Mouse (Mus musculus): Measurements from ENCODE around the gene Slc24a1. TPM values are rescaled to one million over a fixed set of nuclear protein-coding genes. Genes with fewer than 3 reads are reported as not detected.
A peak's percentile ranks its signal among the peaks of the same experiment; 100 is the strongest.

Slc24a1 gene
- polyA plus RNA-seq, 1 experiment from 2014 or later = not detected

GRCm38 (mm10) chr9:64939790-64940189 is 11.6 kb downstream of the Slc24a1 start:
- no peak overlapping the region for H3K9ac ChIP-seq (replicated peaks; ENCODE audit: low read length)
- H3K4me1 ChIP-seq (ENCODE audit: insufficient read depth, low read length) = peaks cover 13% of the 10 kb centered on the region
- no peaks in the 10 kb centered on the region for H3K36me3 ChIP-seq (ENCODE audit: insufficient read depth, low read length)
- no peak overlapping the region for H3K27ac ChIP-seq (ENCODE audit: low read length)
- H3K4me3 ChIP-seq (ENCODE audit: low read length) = no peak overlapping the region
- H3K9me3 ChIP-seq (ENCODE audit: low read length) = no peaks in the 10 kb centered on the region
- 85% methylated on average over 2 of the region's 2 CpGs for WGBS
- H3K4me2 ChIP-seq (replicated peaks; ENCODE audit: low read depth, low read length) = no peak overlapping the region
- ATAC-seq (ENCODE audit: low FRiP score, low TSS enrichment) = no peak
- H3K27me3 ChIP-seq (ENCODE audit: insufficient read depth, low read length) = no peaks in the 10 kb centered on the region

- Histone ChIP-seq H3K9me3 (ENCODE audit: low read length) (no peaks in the 10 kb centered on the region), H3K9ac (replicated peaks; ENCODE audit: low read length) (no peak overlapping the region), H3K4me2 (replicated peaks; ENCODE audit: low read depth, low read length) (no peak overlapping the region), H3K27me3 (ENCODE audit: insufficient read depth, low read length) (no peaks in the 10 kb centered on the region), H3K36me3 (ENCODE audit: insufficient read depth, low read length) (no peaks in the 10 kb centered on the region), H3K4me3 (ENCODE audit: low read length) (no peak overlapping the region), H3K4me1 (ENCODE audit: insufficient read depth, low read length) (peaks cover 9% of the 10 kb centered on the region), H3K27ac (ENCODE audit: low read length) (no peak overlapping the region)
- 57% methylated on average over 4 of the region's 4 CpGs for WGBS
- ATAC-seq (ENCODE audit: low FRiP score, low TSS enrichment) = no peak
These were observed 12.1 kb downstream of the Slc24a1 start for GRCm38 (mm10) chr9:64939281-64939680.

DNA sequence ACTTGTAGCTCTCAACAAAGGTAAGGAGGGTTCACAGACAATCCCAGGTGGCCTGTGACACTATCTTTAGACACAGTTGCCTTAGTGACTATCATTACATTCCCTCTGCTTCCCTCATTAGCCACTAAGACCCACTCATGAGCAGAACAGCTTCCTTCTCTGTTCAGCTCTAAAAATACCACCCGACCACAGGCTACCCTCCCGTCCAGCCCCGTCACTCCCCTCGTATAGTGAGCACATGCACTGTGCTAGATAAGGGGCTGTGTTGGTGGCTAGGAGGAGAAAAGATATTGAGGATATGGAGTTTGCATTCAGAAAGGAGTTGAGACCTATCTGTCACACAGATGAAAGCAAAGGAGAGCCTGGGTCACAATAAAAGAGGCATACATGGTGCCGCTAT is 12.9 kb downstream of the Slc24a1 start:
- Histone ChIP-seq H3K4me1 (ENCODE audit: insufficient read depth, low read length) (peaks cover 10% of the 10 kb centered on the region; the same call in 1 of the 2 replicates), H3K4me2 (replicated peaks; ENCODE audit: low read depth, low read length) (no peak overlapping the region), H3K9ac (replicated peaks; ENCODE audit: low read length) (no peak overlapping the region), H3K27me3 (ENCODE audit: insufficient read depth, low read length) (no peaks in the 10 kb centered on the region), H3K36me3 (ENCODE audit: insufficient read depth, low read length) (no peaks in the 10 kb centered on the region), H3K9me3 (ENCODE audit: low read length) (no peaks in the 10 kb centered on the region), H3K4me3 (ENCODE audit: low read length) (no peak overlapping the region), H3K27ac (ENCODE audit: low read length) (no peak overlapping the region)
- 86% methylated on average over 5 of the region's 5 CpGs for WGBS
- no peak for ATAC-seq (ENCODE audit: low FRiP score, low TSS enrichment)

GRCm38 (mm10) chr9:64937491-64937890 is 13.9 kb downstream of the Slc24a1 start:
- Histone ChIP-seq H3K9me3 (ENCODE audit: low read length) (no peaks in the 10 kb centered on the region), H3K27me3 (ENCODE audit: insufficient read depth, low read length) (no peaks in the 10 kb centered on the region), H3K4me3 (ENCODE audit: low read length) (no peak overlapping the region), H3K4me1 (ENCODE audit: insufficient read depth, low read length) (peaks cover 10% of the 10 kb centered on the region; the same call in 1 of the 2 replicates), H3K36me3 (ENCODE audit: insufficient read depth, low read length) (no peaks in the 10 kb centered on the region), H3K27ac (ENCODE audit: low read length) (no peak overlapping the region), H3K4me2 (replicated peaks; ENCODE audit: low read depth, low read length) (no peak overlapping the region), H3K9ac (replicated peaks; ENCODE audit: low read length) (no peak overlapping the region)
- 62% methylated on average over 5 of the region's 5 CpGs for WGBS
- ATAC-seq (ENCODE audit: low FRiP score, low TSS enrichment) = no peak

DNA sequence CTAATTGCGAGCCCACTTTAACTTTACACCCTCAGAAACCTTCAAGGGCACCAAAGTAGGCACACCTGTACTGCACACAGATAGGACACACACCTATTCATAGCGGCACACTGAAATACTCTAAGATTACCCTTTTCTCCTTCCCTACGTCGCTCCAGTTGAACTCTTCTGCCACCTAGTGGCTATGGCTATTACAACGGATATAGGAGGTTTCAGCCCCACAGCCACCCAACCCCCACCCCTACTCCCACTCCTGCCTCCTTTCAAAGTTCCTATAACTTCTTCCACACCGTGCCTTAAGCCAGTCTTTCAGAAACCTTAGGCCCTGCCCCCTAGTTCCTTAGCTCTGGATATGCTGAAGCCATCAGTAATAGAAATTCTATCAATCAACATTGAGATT is 14.9 kb downstream of the Slc24a1 start:
- no peak for ATAC-seq (ENCODE audit: low FRiP score, low TSS enrichment)
- Histone ChIP-seq H3K4me1 (ENCODE audit: insufficient read depth, low read length) (peaks cover 10% of the 10 kb centered on the region; the same call in 1 of the 2 replicates), H3K36me3 (ENCODE audit: insufficient read depth, low read length) (no peaks in the 10 kb centered on the region), H3K27ac (ENCODE audit: low read length) (no peak overlapping the region), H3K4me3 (ENCODE audit: low read length) (no peak overlapping the region), H3K4me2 (replicated peaks; ENCODE audit: low read depth, low read length) (no peak overlapping the region), H3K9ac (replicated peaks; ENCODE audit: low read length) (no peak overlapping the region), H3K9me3 (ENCODE audit: low read length) (no peaks in the 10 kb centered on the region), H3K27me3 (ENCODE audit: insufficient read depth, low read length) (no peaks in the 10 kb centered on the region)
- WGBS = 8% methylated on average over 6 of the region's 6 CpGs

DNA sequence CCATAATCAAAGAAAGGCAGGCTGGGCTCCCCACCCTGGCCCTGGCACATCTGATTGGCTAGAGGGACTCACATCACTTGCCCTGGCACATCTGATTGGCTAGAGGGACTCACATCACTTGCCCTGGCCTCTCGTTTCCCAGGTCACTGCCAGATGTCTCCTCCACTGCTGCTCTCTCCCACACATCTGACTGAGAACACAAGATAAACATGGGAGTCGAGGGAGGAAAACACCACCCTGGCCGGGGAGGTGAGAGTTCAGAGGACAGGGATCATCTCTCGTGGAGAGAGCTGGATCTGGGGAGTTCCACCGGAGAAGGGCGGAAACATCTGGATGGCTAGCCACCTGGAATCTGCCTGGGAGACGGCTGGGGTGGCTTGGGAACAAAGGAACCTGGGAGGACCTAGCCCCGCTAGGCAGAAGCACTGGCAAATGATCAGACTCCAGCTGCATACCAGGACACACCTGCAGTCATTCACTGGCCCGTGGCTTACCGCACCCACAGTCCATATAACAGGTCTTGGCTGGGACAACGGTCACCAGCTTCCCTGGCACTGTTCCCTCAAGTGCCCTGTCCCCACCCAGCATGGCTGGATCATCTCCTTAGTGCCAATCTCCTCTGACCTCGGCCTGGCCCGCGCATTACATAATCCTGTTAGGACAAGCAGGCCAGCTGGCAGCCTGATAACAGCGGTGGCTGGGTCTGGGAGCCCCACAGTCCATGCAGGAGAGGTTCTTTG is 17.2 kb downstream of the Slc24a1 start:
- Histone ChIP-seq H3K9ac (replicated peaks; ENCODE audit: low read length) (0 out of 2 replicates have a peak overlapping the region, but pooled peaks have one; percentile 20), H3K4me1 (ENCODE audit: insufficient read depth, low read length) (0 out of 2 replicates have a peak, but pooled peaks cover 5% of the 10 kb centered on the region), H3K27ac (ENCODE audit: low read length) (0 out of 2 replicates have a peak overlapping the region, but pooled peaks have one; percentile 27), H3K4me2 (replicated peaks; ENCODE audit: low read depth, low read length) (peak overlapping the region; percentile 40), H3K4me3 (ENCODE audit: low read length) (0 out of 2 replicates have a peak overlapping the region, but pooled peaks have one; percentile 9), H3K27me3 (ENCODE audit: insufficient read depth, low read length) (no peaks in the 10 kb centered on the region), H3K36me3 (ENCODE audit: insufficient read depth, low read length) (no peaks in the 10 kb centered on the region), H3K9me3 (ENCODE audit: low read length) (no peaks in the 10 kb centered on the region)
- ATAC-seq (ENCODE audit: low FRiP score, low TSS enrichment) = peak; percentile 76
- 32% methylated on average over 15 of the region's 15 CpGs for WGBS

GRCm38 (mm10) chr9:64931751-64932610 is 19.4 kb downstream of the Slc24a1 start:
- H3K4me3 ChIP-seq (ENCODE audit: low read length) = no peak overlapping the region
- H3K9me3 ChIP-seq (ENCODE audit: low read length) = no peaks in the 10 kb centered on the region
- WGBS = 68% methylated on average over 7 of the region's 7 CpGs
- 0 out of 2 replicates have a peak, but pooled peaks cover 5% of the 10 kb centered on the region for H3K4me1 ChIP-seq (ENCODE audit: insufficient read depth, low read length)
- no peak overlapping the region for H3K4me2 ChIP-seq (replicated peaks; ENCODE audit: low read depth, low read length)
- H3K9ac ChIP-seq (replicated peaks; ENCODE audit: low read length) = no peak overlapping the region
- no peak overlapping the region for H3K27ac ChIP-seq (ENCODE audit: low read length)
- H3K27me3 ChIP-seq (ENCODE audit: insufficient read depth, low read length) = no peaks in the 10 kb centered on the region
- H3K36me3 ChIP-seq (ENCODE audit: insufficient read depth, low read length) = no peaks in the 10 kb centered on the region
- no peak for ATAC-seq (ENCODE audit: low FRiP score, low TSS enrichment)

DNA sequence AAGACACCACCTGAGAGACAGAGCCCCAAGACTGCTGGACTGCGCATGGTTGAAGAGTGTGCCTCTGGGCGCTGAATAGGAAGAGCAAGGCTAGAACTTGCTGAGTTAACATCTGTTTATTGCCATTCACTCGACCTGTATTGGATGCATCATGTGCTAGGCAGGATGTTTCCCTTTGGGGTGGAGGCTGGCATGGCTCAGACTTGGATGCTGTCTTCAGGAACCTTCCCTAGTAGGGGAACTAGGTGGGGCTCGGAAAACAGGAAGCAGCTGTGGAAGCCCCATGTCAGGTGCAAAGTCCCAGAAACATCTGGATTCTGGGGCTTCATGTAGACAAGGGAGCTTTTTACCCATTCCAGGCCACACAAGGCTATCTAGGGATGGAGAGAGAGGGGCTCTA is 21.2 kb downstream of the Slc24a1 start:
- Histone ChIP-seq H3K27me3 (ENCODE audit: insufficient read depth, low read length) (no peaks in the 10 kb centered on the region), H3K27ac (ENCODE audit: low read length) (no peak overlapping the region), H3K9ac (replicated peaks; ENCODE audit: low read length) (no peak overlapping the region), H3K9me3 (ENCODE audit: low read length) (no peaks in the 10 kb centered on the region), H3K4me3 (ENCODE audit: low read length) (no peak overlapping the region), H3K4me1 (ENCODE audit: insufficient read depth, low read length) (peaks cover 5% of the 10 kb centered on the region; the same call in 1 of the 2 replicates), H3K36me3 (ENCODE audit: insufficient read depth, low read length) (no peaks in the 10 kb centered on the region), H3K4me2 (replicated peaks; ENCODE audit: low read depth, low read length) (no peak overlapping the region)
- ATAC-seq (ENCODE audit: low FRiP score, low TSS enrichment) = no peak
- 76% methylated on average over 4 of the region's 4 CpGs for WGBS

GRCm38 (mm10) chr9:64926201-64926991 is 25.0 kb downstream of the Slc24a1 start:
- Histone ChIP-seq H3K9me3 (ENCODE audit: low read length) (no peaks in the 10 kb centered on the region), H3K27me3 (ENCODE audit: insufficient read depth, low read length) (no peaks in the 10 kb centered on the region), H3K4me1 (ENCODE audit: insufficient read depth, low read length) (no peaks in the 10 kb centered on the region; the same call in 1 of the 2 replicates), H3K36me3 (ENCODE audit: insufficient read depth, low read length) (no peaks in the 10 kb centered on the region), H3K27ac (ENCODE audit: low read length) (no peak overlapping the region), H3K4me3 (ENCODE audit: low read length) (no peak overlapping the region), H3K9ac (replicated peaks; ENCODE audit: low read length) (no peak overlapping the region), H3K4me2 (replicated peaks; ENCODE audit: low read depth, low read length) (no peak overlapping the region)
- 74% methylated on average over 8 of the region's 8 CpGs for WGBS
- ATAC-seq (ENCODE audit: low FRiP score, low TSS enrichment) = no peak
